In genomic region chr6:136465021-136465420, GRCm38 (mm10) we compare ENCODE assay signal across 12 mouse cellular contexts. TPM values are rescaled to one million over a fixed set of nuclear protein-coding genes. Genes with fewer than 3 reads are reported as not detected.
A peak's percentile ranks its signal among the peaks of the same experiment; 100 is the strongest.
DNase-seq lines count a peak whose midpoint lies in the region.
"Had no signal": no experiment of that assay in that cellular context is flagged by ENCODE, and none has a peak within 500 bp of the region (broad histone marks: within the 10 kb centered on the region; RNA-seq: fewer than 3 reads in every experiment).

No protein-coding gene starts in this region.

- DNase-seq in adrenal gland, adult 2 months, result peak; percentile 39
- no peak for DNase-seq in adrenal gland, postnatal 25 days
- peak; percentile 26 to 49 for DNase-seq in urinary bladder, adult 18-20 months (ENCODE audit: low spot score in 2 of 2)
- no peak for DNase-seq in urinary bladder, adult 2 months (ENCODE audit: low spot score)
- peak; percentile 26 for DNase-seq in limb, embryonic 10.5 days (ENCODE audit: low spot score)
- DNase-seq in left cerebral cortex, postnatal 14 days (ENCODE audit: low spot score in 2 of 2), result no peak
- DNase-seq in left cerebral cortex, adult 11 months (ENCODE audit: low spot score), result no peak
- no peak for DNase-seq in thymus, adult 18-20 months

- intact Hi-C loops in left cerebral cortex, postnatal 14 days (cut with DNase I), result no loop called here

- no peaks in the 10 kb centered on the region for H3K27me3 ChIP-seq in limb, embryonic 10.5 days (ENCODE audit: low read depth, poor library complexity, severe bottlenecking)
- H3K27me3 ChIP-seq: megakaryocyte, embryonic 14.5 days had no signal

- H3K4me3 ChIP-seq in limb, embryonic 10.5 days, result no peak overlapping the region

- 91% methylated on average over 8 of the region's 8 CpGs for WGBS in limb, embryonic 10.5 days

- no peaks in the 10 kb centered on the region for H3K9me3 ChIP-seq in limb, embryonic 10.5 days (replicated peaks)
- H3K9me3 ChIP-seq: megakaryocyte, embryonic 14.5 days had no signal

- no peaks in the 10 kb centered on the region for H3K36me3 ChIP-seq in limb, embryonic 10.5 days

- peaks cover 33% of the 10 kb centered on the region for H3K4me1 ChIP-seq in limb, embryonic 10.5 days

- no peak overlapping the region for H3K27ac ChIP-seq in limb, embryonic 10.5 days

RNA-seq across cellular contexts. Expression of gene Atf7ip, which starts 40.9 kb away (rescaled TPM):
- 10 to 100 TPM; 60.9 to 62.4 TPM for total RNA-seq in adrenal gland, adult 2 months (2021)
- polyA plus RNA-seq in adrenal gland, adult 2 months (2012; rRNA removed), result 16.4 and 21.6 TPM in 2 replicates
- total RNA-seq in adrenal gland, postnatal 25 days (2021), result 84.0 and 117 TPM in 2 replicates
- 20.5 and 31.6 TPM in 2 replicates for polyA plus RNA-seq in urinary bladder, adult 2 months (2012; rRNA removed)
- 40.0 and 49.9 TPM in 2 replicates for polyA plus RNA-seq in limb, embryonic 10.5 days (2016; fragmentation: Nextera tagmentation; extraction: Ambion mirVana)
- total RNA-seq in left cerebral cortex, postnatal 14 days (2021), result 100 to 1,000 TPM; 118 to 122 TPM

RNA-seq across cellular contexts. Expression of gene E330021D16Rik, which starts 49.7 kb away (rescaled TPM):
- total RNA-seq in adrenal gland, adult 2 months (2021), result not detected
- polyA plus RNA-seq in adrenal gland, adult 2 months (2012; rRNA removed), result not detected in 2 replicates
- total RNA-seq in adrenal gland, postnatal 25 days (2021), result not detected in 2 replicates
- not detected in 2 replicates for polyA plus RNA-seq in urinary bladder, adult 2 months (2012; rRNA removed)
- not detected in 2 replicates for polyA plus RNA-seq in limb, embryonic 10.5 days (2016; fragmentation: Nextera tagmentation; extraction: Ambion mirVana)
- not detected for total RNA-seq in left cerebral cortex, postnatal 14 days (2021)
- total RNA-seq: heart, adult 18-20 months; layer of hippocampus, adult 18-20 months had no signal
- polyA plus RNA-seq: C2C12 had no signal

Comparison
In these comparisons a context has a peak if more than half of its experiments do, and no peak if none do; other contexts are left out.
1. DNase-seq: peak in adrenal gland, adult 2 months (single experiment), urinary bladder, adult 18-20 months (2 of 2) and limb, embryonic 10.5 days (single experiment); none in adrenal gland, postnatal 25 days (single experiment), urinary bladder, adult 2 months (single experiment), left cerebral cortex, postnatal 14 days (0 of 2), left cerebral cortex, adult 11 months (single experiment) and thymus, adult 18-20 months (0 of 2).